Mouse (Mus musculus) hindbrain, embryonic 16.5 days (tissue): ENCODE data around the gene Cacna2d1. TPM values are rescaled to one million over a fixed set of nuclear protein-coding genes. Genes with fewer than 3 reads are reported as not detected.

ENCODE experiments used
- ATAC-seq: fragments of 200-750 bp; cut with Nextera tagmentation; 2 replicates; pipeline ENCODE4 v1.8.0; 2017; ENCODE audit warnings: moderate TSS enrichment, moderate library complexity
- H3K27ac ChIP-seq: fragments of 300-500 bp; sonication (generic); 2 replicates; pipeline ENCODE4 v1.5.1; 2014; ENCODE audit warnings: low read depth, mild to moderate bottlenecking, control low read depth, low read length, moderate library complexity
- H3K27me3 ChIP-seq: fragments of 300-500 bp; sonication (generic); replicated peaks from 2 replicates; pipeline ENCODE4 v1.6.1; 2014; ENCODE audit warnings: low read length; ENCODE audit not compliant: control insufficient read depth, insufficient read depth
- H3K36me3 ChIP-seq: fragments of 300-500 bp; sonication (generic); 2 replicates; pipeline ENCODE4 v1.6.1; 2014; ENCODE audit warnings: mild to moderate bottlenecking, low read length, moderate library complexity, mixed read lengths; ENCODE audit not compliant: control insufficient read depth, insufficient read depth
- H3K4me1 ChIP-seq: fragments of 300-500 bp; sonication (generic); 2 replicates; pipeline ENCODE4 v1.6.1; 2014; ENCODE audit warnings: low read depth, low read length; ENCODE audit not compliant: control insufficient read depth, insufficient read depth
- H3K4me2 ChIP-seq: fragments of 300-500 bp; sonication (generic); 2 replicates; pipeline ENCODE4 v1.6.1; 2014; ENCODE audit warnings: mild to moderate bottlenecking, low read length, control low read depth, moderate library complexity
- H3K4me3 ChIP-seq: fragments of 300-500 bp; sonication (generic); 2 replicates; pipeline ENCODE4 v1.5.1; 2014; ENCODE audit warnings: mild to moderate bottlenecking, low read length, control low read depth, moderate library complexity
- H3K9ac ChIP-seq: fragments of 300-500 bp; sonication (generic); 2 replicates; pipeline ENCODE4 v1.6.1; 2014; ENCODE audit warnings: low read depth, mild to moderate bottlenecking, control low read depth, low read length, moderate library complexity
- H3K9me3 ChIP-seq: fragments of 300-500 bp; sonication (generic); 2 replicates; pipeline ENCODE4 v1.6.1; 2014; ENCODE audit warnings: mild to moderate bottlenecking, low read length, moderate library complexity; ENCODE audit not compliant: control insufficient read depth
- WGBS: fragments of 180-500 bp; shearing (Covaris S2); extraction: QIAGEN DNeasy Blood & Tissue Kit; methylation state at CpG from one replicate; pipeline ENCODE4 v1.1.7; 2014; 5-methylcytosine and 5-hydroxymethylcytosine counted together
- polyA plus RNA-seq: library from polyadenylated mRNA; unstranded; fragments of >200 nt; fragmentation: Nextera tagmentation; extraction: Ambion mirVana; gene quantifications from 2 replicates; pipeline ENCODE4 v1.2.1, GENCODE M21; 2015

Gene Cacna2d1
- polyA plus RNA-seq, 1 experiment from 2014 or later, result 30.4 TPM

DNA sequence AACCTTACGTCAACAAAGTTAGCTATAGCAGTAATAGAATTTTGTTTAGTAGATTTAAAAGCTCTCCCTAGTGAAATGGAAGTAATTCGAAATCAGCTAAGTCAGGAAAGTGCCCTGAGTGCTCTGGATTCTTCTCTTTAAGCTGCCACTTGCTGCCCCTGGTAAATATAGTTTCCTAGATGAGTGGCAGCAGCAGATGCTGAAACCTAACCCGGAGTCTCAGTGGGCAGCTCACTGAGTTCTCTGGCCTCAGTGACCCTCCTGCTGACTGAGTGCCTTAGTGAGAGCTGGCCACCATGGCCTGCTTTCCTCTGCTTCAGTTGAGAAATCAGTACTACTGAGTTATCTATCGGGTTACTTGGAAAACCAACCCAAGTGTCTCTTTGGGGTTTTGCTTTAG, 37.3 kb downstream of the Cacna2d1 start:
- Histone ChIP-seq H3K27ac (no peak overlapping the region), H3K4me2 (no peak overlapping the region), H3K4me1 (no peaks in the 10 kb centered on the region), H3K9ac (no peak overlapping the region), H3K27me3 (no peaks in the 10 kb centered on the region; the same call in none of the 2 replicates), H3K36me3 (no peaks in the 10 kb centered on the region), H3K9me3 (no peaks in the 10 kb centered on the region), H3K4me3 (no peak overlapping the region)
- ATAC-seq, result no peak
- WGBS, result 81% methylated on average over 4 of the region's 4 CpGs

DNA sequence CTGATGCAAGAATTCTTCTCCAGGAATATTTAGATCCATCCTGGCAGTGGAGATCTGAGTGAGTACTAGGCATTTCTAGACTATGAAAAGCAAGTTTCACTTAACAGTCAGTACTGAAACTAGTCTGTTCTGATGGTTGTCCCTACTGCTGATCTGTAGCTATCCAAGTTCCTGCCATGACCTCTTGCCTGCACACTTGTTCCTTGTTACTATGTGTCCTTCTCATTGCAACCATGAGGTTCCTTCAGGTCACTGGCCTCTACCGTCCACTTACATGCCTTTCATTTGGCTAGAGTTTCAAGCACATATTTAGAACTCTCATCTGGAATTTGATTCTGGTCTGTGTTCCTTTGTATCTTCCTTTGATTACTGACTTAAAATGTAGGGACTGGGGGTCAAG, 37.9 kb downstream of the Cacna2d1 start:
- no peak for ATAC-seq
- Histone ChIP-seq H3K9me3 (no peaks in the 10 kb centered on the region), H3K27ac (no peak overlapping the region), H3K4me3 (no peak overlapping the region), H3K27me3 (no peaks in the 10 kb centered on the region; the same call in none of the 2 replicates), H3K4me2 (no peak overlapping the region), H3K4me1 (no peaks in the 10 kb centered on the region), H3K36me3 (no peaks in the 10 kb centered on the region), H3K9ac (no peak overlapping the region)
- 76% methylated on average over 1 of the region's 1 CpGs for WGBS

DNA sequence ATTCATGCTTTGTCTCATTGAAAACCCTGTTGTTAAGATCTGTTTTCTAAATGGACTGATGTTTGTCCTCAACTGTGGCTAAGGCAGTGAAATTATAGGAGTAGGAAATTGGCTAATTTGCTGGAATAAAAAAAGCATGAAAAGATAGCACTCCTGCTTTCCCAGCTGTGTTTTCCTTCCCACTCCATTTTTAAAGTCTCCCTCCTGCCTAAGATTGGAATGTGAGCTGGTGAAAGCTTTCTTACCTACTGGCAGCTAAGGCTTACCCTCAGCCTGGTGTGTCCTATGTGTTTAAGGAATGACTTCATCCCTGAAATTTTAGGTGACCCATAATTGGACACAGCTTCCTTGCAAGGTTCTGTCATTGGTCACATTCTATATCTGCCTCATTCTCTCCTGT, 40.2 kb downstream of the Cacna2d1 start:
- Histone ChIP-seq H3K27me3 (peaks cover 4% of the 10 kb centered on the region), H3K36me3 (no peaks in the 10 kb centered on the region), H3K9me3 (no peaks in the 10 kb centered on the region), H3K9ac (no peak overlapping the region), H3K27ac (no peak overlapping the region), H3K4me3 (no peak overlapping the region), H3K4me2 (no peak overlapping the region), H3K4me1 (no peaks in the 10 kb centered on the region)
- no peak for ATAC-seq

DNA sequence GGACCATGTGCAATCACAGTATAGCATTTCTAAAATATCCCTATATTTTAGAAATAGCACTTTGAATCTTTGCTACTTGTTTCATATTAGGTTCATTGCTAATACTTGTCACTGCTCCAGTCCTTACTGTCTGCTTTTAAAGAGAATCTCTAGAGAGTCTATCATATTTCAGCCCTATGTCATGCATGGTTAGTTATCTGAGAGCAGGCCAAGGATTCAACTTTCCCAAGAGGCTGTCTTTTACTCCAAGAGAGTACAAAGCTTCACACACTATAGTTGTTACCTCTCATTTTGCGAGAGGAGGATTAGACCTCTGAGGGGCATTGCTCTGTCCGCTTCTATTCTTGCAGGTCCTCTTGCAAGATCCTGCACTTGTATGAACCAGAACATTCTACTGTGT, 44.7 kb downstream of the Cacna2d1 start:
- Histone ChIP-seq H3K36me3 (no peaks in the 10 kb centered on the region), H3K4me1 (no peaks in the 10 kb centered on the region), H3K27ac (no peak overlapping the region), H3K27me3 (peaks cover 6% of the 10 kb centered on the region), H3K9me3 (no peaks in the 10 kb centered on the region), H3K4me2 (no peak overlapping the region), H3K4me3 (no peak overlapping the region), H3K9ac (no peak overlapping the region)
- WGBS, result 63% methylated on average over 2 of the region's 2 CpGs
- peak; percentile 17; the same call in 1 of the 2 replicates for ATAC-seq

DNA sequence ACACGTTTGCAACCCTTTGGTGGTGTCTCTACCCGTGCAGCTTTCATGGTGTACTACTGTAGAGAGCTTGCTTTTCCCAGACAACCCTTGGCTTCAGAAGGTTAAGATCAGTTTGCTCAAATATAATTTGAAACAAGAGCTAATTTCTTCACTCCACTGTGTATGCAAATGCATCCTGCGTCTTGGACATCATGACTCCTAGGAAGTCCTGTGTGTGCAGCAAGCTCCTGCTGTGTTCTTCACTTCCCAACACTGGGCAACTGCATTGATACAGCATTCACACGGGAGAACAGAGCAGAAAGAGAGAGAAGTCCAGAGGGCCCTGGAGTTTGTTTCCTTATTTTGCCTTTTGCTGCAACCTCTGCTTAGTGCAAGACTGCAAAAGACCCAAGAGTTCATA, 48.1 kb downstream of the Cacna2d1 start:
- Histone ChIP-seq H3K27ac (no peak overlapping the region), H3K27me3 (peaks cover 6% of the 10 kb centered on the region), H3K4me3 (no peak overlapping the region), H3K9me3 (no peaks in the 10 kb centered on the region), H3K4me2 (no peak overlapping the region), H3K9ac (no peak overlapping the region), H3K4me1 (no peaks in the 10 kb centered on the region), H3K36me3 (no peaks in the 10 kb centered on the region)
- 25% methylated on average over 4 of the region's 4 CpGs for WGBS
- ATAC-seq, result no peak

DNA sequence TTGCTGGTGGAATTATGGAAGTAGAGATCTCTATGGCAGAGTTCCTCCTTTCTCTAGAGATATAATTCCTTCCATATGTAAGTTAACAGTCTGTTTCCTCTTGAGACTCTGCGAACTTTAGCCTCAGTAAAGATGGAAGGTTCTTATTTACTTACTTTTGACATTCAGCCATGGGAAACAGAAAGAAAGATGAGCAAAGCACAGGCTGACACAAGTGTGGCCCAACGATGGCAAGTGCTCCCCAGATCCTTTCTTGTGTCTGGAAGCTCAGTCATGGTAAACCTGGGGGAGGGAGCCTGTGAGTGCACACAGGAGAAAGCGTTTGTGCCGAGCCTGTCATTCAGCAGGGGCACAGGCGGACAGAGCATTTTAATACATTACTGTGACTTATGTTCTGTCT, 48.9 kb downstream of the Cacna2d1 start:
- 28% methylated on average over 5 of the region's 5 CpGs for WGBS

DNA sequence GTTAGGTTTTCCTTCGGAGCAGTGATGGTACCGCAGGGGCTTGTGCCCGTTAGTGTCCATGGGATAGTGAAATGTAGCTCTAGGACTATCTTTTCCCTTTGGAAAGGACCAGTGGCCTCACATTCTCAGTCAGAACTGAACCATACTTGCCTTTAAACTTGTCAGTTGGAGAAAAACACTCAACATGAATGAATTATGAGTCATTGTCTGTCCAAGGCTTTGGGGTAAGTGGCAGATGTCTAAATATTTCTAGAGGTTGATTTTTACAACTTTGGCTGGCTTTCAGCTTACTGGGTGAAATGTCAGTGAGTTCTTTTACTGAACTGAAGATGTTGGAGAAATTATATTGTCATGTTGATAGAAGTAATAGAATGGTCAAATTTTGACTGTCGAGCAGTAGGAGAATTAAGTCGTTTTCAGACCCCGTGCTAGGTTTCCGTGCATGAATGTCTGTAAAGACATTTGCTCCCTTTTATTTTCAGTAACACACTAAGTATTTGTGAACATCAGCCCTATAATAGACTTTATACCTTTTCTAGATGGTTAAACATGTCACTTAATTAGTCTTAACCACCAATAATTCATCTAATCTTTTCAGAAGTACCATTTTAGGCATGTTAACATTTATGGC, 50.9 kb downstream of the Cacna2d1 start:
- Histone ChIP-seq H3K27me3 (peaks cover 2% of the 10 kb centered on the region), H3K4me1 (no peaks in the 10 kb centered on the region), H3K9ac (no peak overlapping the region), H3K36me3 (no peaks in the 10 kb centered on the region), H3K4me2 (no peak overlapping the region), H3K4me3 (no peak overlapping the region), H3K27ac (no peak overlapping the region), H3K9me3 (no peaks in the 10 kb centered on the region)
- no peak for ATAC-seq
- WGBS, result 36% methylated on average over 7 of the region's 7 CpGs

More for the DNA sequence above, 48.9 kb downstream of the Cacna2d1 start:
- Histone ChIP-seq H3K36me3 (no peaks in the 10 kb centered on the region), H3K4me1 (no peaks in the 10 kb centered on the region), H3K4me3 (no peak overlapping the region), H3K27me3 (peaks cover 6% of the 10 kb centered on the region), H3K9ac (no peak overlapping the region), H3K9me3 (no peaks in the 10 kb centered on the region), H3K4me2 (no peak overlapping the region), H3K27ac (no peak overlapping the region)
- no peak for ATAC-seq

DNA sequence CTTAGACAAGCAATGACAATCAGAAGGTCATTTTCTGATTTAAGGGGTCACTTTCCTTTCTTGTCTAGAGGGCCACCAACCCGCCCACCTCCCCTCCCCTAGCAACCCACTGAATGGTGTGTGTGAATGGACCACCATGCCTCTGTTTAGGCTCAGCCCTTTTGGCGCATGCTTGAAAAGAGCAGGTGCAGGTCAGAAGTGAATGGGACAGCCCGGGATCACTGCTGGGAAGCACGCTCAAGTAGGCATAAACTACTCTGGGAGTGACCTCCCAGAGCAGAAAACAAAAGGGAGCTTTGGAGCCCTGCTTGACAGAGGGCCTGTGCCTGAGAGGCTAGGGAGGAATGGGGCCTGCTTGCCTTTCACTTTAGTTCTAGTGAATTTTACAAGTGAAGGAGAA, 51.4 kb downstream of the Cacna2d1 start:
- H3K4me3 ChIP-seq, result no peak overlapping the region
- H3K9me3 ChIP-seq, result no peaks in the 10 kb centered on the region
- 20% methylated on average over 4 of the region's 4 CpGs for WGBS
- no peaks in the 10 kb centered on the region for H3K36me3 ChIP-seq
- no peak overlapping the region for H3K9ac ChIP-seq
- H3K27ac ChIP-seq, result no peak overlapping the region
- ATAC-seq, result peak; percentile 90
- H3K4me2 ChIP-seq, result no peak overlapping the region
- H3K4me1 ChIP-seq, result no peaks in the 10 kb centered on the region
- peaks cover 2% of the 10 kb centered on the region for H3K27me3 ChIP-seq

DNA sequence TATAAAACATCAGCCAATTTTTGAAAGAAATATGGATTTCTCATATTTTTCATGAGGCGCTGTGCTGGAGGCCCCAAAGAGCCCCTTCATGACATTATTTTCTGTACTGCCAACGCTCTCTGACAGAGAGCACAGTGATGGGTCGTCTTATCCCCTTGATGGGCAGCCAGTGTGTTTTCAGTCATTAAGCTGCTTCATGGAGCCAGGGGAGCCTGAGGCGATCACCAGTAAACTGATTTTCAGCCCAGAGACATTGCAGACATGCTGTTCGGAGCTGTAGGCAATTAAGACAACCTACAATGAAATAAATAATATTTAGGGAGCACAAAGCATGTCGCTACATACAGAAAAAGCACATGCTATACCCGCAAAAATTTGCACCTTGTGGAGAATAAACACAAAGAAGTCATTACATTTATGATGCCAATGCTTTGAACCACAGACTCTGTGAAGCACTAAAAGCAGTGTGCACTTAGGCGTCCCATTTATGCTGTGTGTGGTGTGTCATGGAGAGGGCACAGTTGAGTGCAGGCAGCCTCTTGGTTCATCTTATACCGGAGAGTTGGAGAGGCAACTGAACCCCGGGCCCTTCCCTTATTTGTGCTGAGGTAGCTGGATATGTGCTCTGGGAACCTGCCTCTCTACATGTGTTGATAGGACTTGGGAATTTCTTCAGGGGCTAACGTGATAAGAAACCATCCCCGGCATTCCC, 57.1 kb downstream of the Cacna2d1 start:
- Histone ChIP-seq H3K27me3 (no peaks in the 10 kb centered on the region), H3K4me3 (no peak overlapping the region), H3K4me2 (0 out of 2 replicates have a peak overlapping the region, but pooled peaks have one; percentile 15), H3K9ac (no peak overlapping the region), H3K36me3 (no peaks in the 10 kb centered on the region), H3K9me3 (no peaks in the 10 kb centered on the region), H3K4me1 (peaks cover 3% of the 10 kb centered on the region), H3K27ac (peak overlapping the region; percentile 25)
- 40% methylated on average over 12 of the region's 12 CpGs for WGBS
- peak; percentile 54; the same call in 1 of the 2 replicates for ATAC-seq
